Mouse (Mus musculus) MEL (cell line): ENCODE results near the gene Nemp1. TPM values are rescaled to one million over a fixed set of nuclear protein-coding genes. Genes with fewer than 3 reads are reported as not detected.
"Not testable (repeated sequence)": the region's sequence is repeated elsewhere in the genome, so short reads cannot be mapped to it uniquely, and the experiment has no call there.

Experiments
- DNase-seq: peaks from one replicate; pipeline ENCODE4 v3.0.0; 2011; ENCODE audit warnings: low read depth, low spot score
- H3K27ac ChIP-seq: 2 replicates; pipeline ENCODE4 v1.5.1; 2012; ENCODE audit warnings: low read depth, mild to moderate bottlenecking, control low read depth, low read length, moderate library complexity; ENCODE audit not compliant: control insufficient read depth
- H3K27me3 ChIP-seq, 2 experiments: fragments of 150-350 bp in 1 of 2; sonication (generic) in 1 of 2; 2 replicates each; pipeline ENCODE4 v1.6.1; 2012; ENCODE audit warnings: low read length in 2 of 2, mild to moderate bottlenecking in 2 of 2, improper control_type of control experiment in 1 of 2, moderate library complexity in 1 of 2; ENCODE audit not compliant: insufficient read depth in 2 of 2, control insufficient read depth in 1 of 2
- H3K36me3 ChIP-seq, 2 experiments: 2 replicates each; pipeline ENCODE4 v1.6.1; 2012 to 2014; ENCODE audit warnings: low read length in 2 of 2, improper control_type of control experiment in 1 of 2, inconsistent platforms in 1 of 2, mild to moderate bottlenecking in 1 of 2; ENCODE audit not compliant: insufficient read depth in 2 of 2, control insufficient read depth in 1 of 2
- H3K4me1 ChIP-seq, 2 experiments: fragments of 150-350 bp in 1 of 2; sonication (generic) in 1 of 2; 2 replicates each; pipeline ENCODE4 v1.6.1; 2012; ENCODE audit warnings: low read length in 2 of 2, improper control_type of control experiment in 1 of 2, mild to moderate bottlenecking in 1 of 2; ENCODE audit not compliant: insufficient read depth in 2 of 2, control insufficient read depth in 1 of 2
- H3K4me3 ChIP-seq, 2 experiments: fragments of 150-350 bp in 1 of 2; sonication (generic) in 1 of 2; 2 replicates each; pipeline ENCODE4 v1.5.1; 2012; ENCODE audit warnings: low read depth in 2 of 2, low read length in 2 of 2, mild to moderate bottlenecking in 2 of 2, moderate library complexity in 2 of 2, control low read depth in 1 of 2, improper control_type of control experiment in 1 of 2; ENCODE audit not compliant: control insufficient read depth in 1 of 2, insufficient read depth in 1 of 2
- H3K79me2 ChIP-seq: 2 replicates; pipeline ENCODE4 v1.6.1; 2012; ENCODE audit warnings: mild to moderate bottlenecking, low read length, moderate library complexity; ENCODE audit not compliant: control insufficient read depth, poor library complexity, insufficient read depth
- H3K9ac ChIP-seq: 2 replicates; pipeline ENCODE4 v1.6.1; 2012; ENCODE audit warnings: low read depth, mild to moderate bottlenecking, control low read depth, low read length, moderate library complexity; ENCODE audit not compliant: control insufficient read depth, poor library complexity, severe bottlenecking
- H3K9me3 ChIP-seq: fragments of 150-350 bp; sonication (generic); replicated peaks from 2 replicates; pipeline ENCODE4 v1.6.1; 2012; ENCODE audit warnings: mild to moderate bottlenecking, low read length, improper control_type of control experiment, moderate library complexity; ENCODE audit not compliant: insufficient read depth
- BHLHE40 ChIP-seq: IDR thresholded peaks from 2 replicates; pipeline ENCODE4 v1.6.1; 2012; ENCODE audit warnings: low read depth, mild to moderate bottlenecking, inconsistent platforms, low read length, improper control_type of control experiment, borderline replicate concordance
- CHD1 ChIP-seq: IDR thresholded peaks from 2 replicates; pipeline ENCODE4 v1.6.1; 2012; ENCODE audit warnings: low read depth, mild to moderate bottlenecking, inconsistent platforms, low read length, improper control_type of control experiment
- CHD2 ChIP-seq: IDR thresholded peaks from 2 replicates; pipeline ENCODE4 v1.6.1; 2011; ENCODE audit warnings: low read length, improper control_type of control experiment
- ELF1 ChIP-seq: IDR thresholded peaks from 2 replicates; pipeline ENCODE4 v1.6.1; 2014; ENCODE audit warnings: low read depth, mild to moderate bottlenecking, inconsistent platforms, low read length, improper control_type of control experiment, moderate library complexity
- ETS1 ChIP-seq: IDR thresholded peaks from 2 replicates; pipeline ENCODE4 v1.6.1; 2012; ENCODE audit warnings: low read depth, mild to moderate bottlenecking, inconsistent platforms, low read length, improper control_type of control experiment, moderate library complexity
- GATA1 ChIP-seq: IDR thresholded peaks from 2 replicates; pipeline ENCODE4 v1.6.1; 2011; ENCODE audit warnings: low read depth, low read length, improper control_type of control experiment
- KAT2A ChIP-seq: conservative IDR thresholded peaks from 2 replicates; pipeline ENCODE4 v1.6.1; 2012; ENCODE audit warnings: low read depth, low read length, improper control_type of control experiment, inconsistent platforms
- MAFK ChIP-seq: IDR thresholded peaks from 2 replicates; pipeline ENCODE4 v1.6.1; 2011; ENCODE audit warnings: low read depth, mild to moderate bottlenecking, low read length, improper control_type of control experiment, borderline replicate concordance
- MAX ChIP-seq: IDR thresholded peaks from 2 replicates; pipeline ENCODE4 v1.6.1; 2011; ENCODE audit warnings: low read length, improper control_type of control experiment
- MEF2A ChIP-seq: IDR thresholded peaks from 2 replicates; pipeline ENCODE4 v1.6.1; 2014; ENCODE audit warnings: low read depth, mild to moderate bottlenecking, inconsistent platforms, low read length, improper control_type of control experiment; ENCODE audit not compliant: poor library complexity, insufficient replicate concordance, severe bottlenecking; ENCODE audit errors: extremely low read depth
- MYB ChIP-seq: IDR thresholded peaks from 2 replicates; pipeline ENCODE4 v1.6.1; 2011; ENCODE audit warnings: mild to moderate bottlenecking, low read depth, low read length, improper control_type of control experiment
- POLR2AphosphoS2 ChIP-seq: IDR thresholded peaks from 2 replicates; pipeline ENCODE4 v1.6.1; 2011; ENCODE audit warnings: low read length, improper control_type of control experiment
- POLR2AphosphoS5 ChIP-seq: IDR thresholded peaks from 2 replicates; pipeline ENCODE4 v1.6.1; 2012; ENCODE audit warnings: low read depth, borderline replicate concordance, mild to moderate bottlenecking, inconsistent platforms, low read length, moderate library complexity, mixed read lengths
- RCOR1 ChIP-seq: IDR thresholded peaks from 2 replicates; pipeline ENCODE4 v1.6.1; 2012; ENCODE audit warnings: low read depth, mild to moderate bottlenecking, inconsistent platforms, low read length, improper control_type of control experiment
- SIN3A ChIP-seq: IDR thresholded peaks from 2 replicates; pipeline ENCODE4 v1.6.1; 2012; ENCODE audit warnings: low read length, improper control_type of control experiment, inconsistent platforms
- UBTF ChIP-seq: IDR thresholded peaks from 2 replicates; pipeline ENCODE4 v1.6.1; 2012; ENCODE audit warnings: low read depth, mild to moderate bottlenecking, inconsistent platforms, low read length, improper control_type of control experiment, moderate library complexity, borderline replicate concordance; ENCODE audit not compliant: insufficient read depth
- USF1 ChIP-seq: IDR thresholded peaks from 2 replicates; pipeline ENCODE4 v1.6.1; 2014; ENCODE audit warnings: low read depth, mild to moderate bottlenecking, inconsistent platforms, low read length, improper control_type of control experiment, moderate library complexity
- ZC3H11A ChIP-seq: IDR thresholded peaks from 2 replicates; pipeline ENCODE4 v1.6.1; 2012; ENCODE audit warnings: low read depth, mild to moderate bottlenecking, inconsistent platforms, low read length, improper control_type of control experiment
- ZMIZ1 ChIP-seq: IDR thresholded peaks from 2 replicates; pipeline ENCODE4 v1.6.1; 2012; ENCODE audit warnings: low read depth, mild to moderate bottlenecking, inconsistent platforms, low read length, improper control_type of control experiment, moderate library complexity
- ZNF384 ChIP-seq: IDR thresholded peaks from 2 replicates; pipeline ENCODE4 v1.6.1; 2012; ENCODE audit warnings: low read depth, mild to moderate bottlenecking, inconsistent platforms, low read length, improper control_type of control experiment
- polyA plus RNA-seq, 2 experiments: library from polyadenylated mRNA; stranded (reverse) in 1 of 2; unstranded in 1 of 2; fragments of >175 nt in 1 of 2; fragments of >200 nt in 1 of 2; gene quantifications; 2 replicates each; pipeline versions ENCODE4 v1.2.1 to v1.2.4; 2012; ENCODE audit warnings: low replicate concordance in 2 of 2, low read depth in 1 of 2; ENCODE audit not compliant: insufficient read length in 2 of 2, insufficient read depth in 1 of 2, missing spikeins in 1 of 2
- total RNA-seq: library from RNA; depleted of rRNA; stranded (reverse); fragments of 300-350 nt; gene quantifications from 2 replicates; pipeline ENCODE4 v1.2.3, GENCODE M21; 2012

Nemp1 gene
- total and polyA plus RNA-seq, 3 experiments, result 12.1 to 13.9 TPM; not detected in 1

- no peak overlapping the region for H3K4me3 ChIP-seq
Observed at GRCm38 (mm10) chr10:127652906-127653638, 13.6 kb upstream of the Nemp1 start.

GRCm38 (mm10) chr10:127654970-127655579 lies 11.6 kb upstream of the Nemp1 start:
- Histone ChIP-seq H3K27ac (no peak overlapping the region), H3K9me3 (no peaks in the 10 kb centered on the region), H3K4me1 (0 out of 4 replicates have a peak, but pooled peaks cover 0 to 4% of the 10 kb centered on the region in 2 experiments), H3K36me3 (peaks cover 0 to 13% of the 10 kb centered on the region in 2 experiments; a peak in 2 of 4 replicates), H3K27me3 (no peaks in the 10 kb centered on the region), H3K4me3 (no peak overlapping the region), H3K9ac (no peak overlapping the region)
- DNase-seq, result no peak
- TF ChIP-seq MAFK (no peak), POLR2AphosphoS2 (no peak), MAX (no peak), MYB (no peak), USF1 (no peak), CHD1 (no peak), UBTF (no peak), ZC3H11A (no peak), ZNF384 (no peak), CHD2 (no peak), KAT2A (no peak), ETS1 (no peak), POLR2AphosphoS5 (no peak), MEF2A (no peak), RCOR1 (no peak)
- TF ChIP-seq, all 39 proteins: peak for 0
- no peaks in the 10 kb centered on the region for H3K79me2 ChIP-seq

More at GRCm38 (mm10) chr10:127652906-127653638, 13.6 kb upstream of the Nemp1 start:
- Histone ChIP-seq H3K36me3 (peaks cover 0 to 20% of the 10 kb centered on the region in 2 experiments; a peak in 2 of 4 replicates), H3K27me3 (no peaks in the 10 kb centered on the region)
- no peak for TF ChIP-seq USF1
- no peak for TF ChIP-seq BHLHE40
- TF ChIP-seq ELF1, result no peak
- TF ChIP-seq MEF2A, result no peak
- TF ChIP-seq GATA1, result no peak
- TF ChIP-seq SIN3A, result no peak
- TF ChIP-seq ZMIZ1, result no peak
- no peak for TF ChIP-seq MYB
- TF ChIP-seq, all 39 proteins: peak for 0
- no peak overlapping the region for H3K27ac ChIP-seq
- H3K9ac ChIP-seq, result no peak overlapping the region
- no peaks in the 10 kb centered on the region for H3K9me3 ChIP-seq
- no peaks in the 10 kb centered on the region for H3K79me2 ChIP-seq
- H3K4me1 ChIP-seq, result 0 out of 4 replicates have a peak, but pooled peaks cover 0 to 2% of the 10 kb centered on the region in 2 experiments
- no peak for DNase-seq

GRCm38 (mm10) chr10:127657617-127658016 lies 9.1 kb upstream of the Nemp1 start:
- H3K9ac ChIP-seq, result not testable (repeated sequence)
- peaks cover 3 to 13% of the 10 kb centered on the region in 2 experiments; a peak in 2 of 4 replicates for H3K4me1 ChIP-seq

More at GRCm38 (mm10) chr10:127657617-127658016, 9.1 kb upstream of the Nemp1 start:
- H3K9me3 ChIP-seq, H3K79me2 ChIP-seq, H3K27me3 ChIP-seq, DNase-seq, H3K4me3 ChIP-seq, H3K27ac ChIP-seq: not testable (repeated sequence)
- H3K36me3 ChIP-seq, result peaks cover 6 to 11% of the 10 kb centered on the region in 2 experiments
